Mouse (Mus musculus) myocyte (in vitro differentiated cells): ENCODE data around the gene Dock7. TPM values are rescaled to one million over a fixed set of nuclear protein-coding genes. Genes with fewer than 3 reads are reported as not detected.

Source experiments
- H3K27me3 ChIP-seq: one replicate; pipeline ENCODE4 v1.6.1; 2011; ENCODE audit not compliant: control insufficient read depth, insufficient read depth, insufficient read length
- H3K36me3 ChIP-seq: one replicate; pipeline ENCODE4 v1.6.1; 2011; ENCODE audit not compliant: control insufficient read depth, insufficient read depth
- H3K4me2 ChIP-seq: one replicate; pipeline ENCODE4 v1.6.1; 2011; ENCODE audit warnings: low read depth, control low read depth
- H3K4me3 ChIP-seq: one replicate; pipeline ENCODE4 v1.5.1; 2011; ENCODE audit warnings: mild to moderate bottlenecking, control low read depth, moderate library complexity
- H3K79me2 ChIP-seq: one replicate; pipeline ENCODE4 v1.6.1; 2011; ENCODE audit not compliant: control insufficient read depth, insufficient read depth
- H3ac ChIP-seq: one replicate; pipeline ENCODE4 v1.6.1; 2011; ENCODE audit not compliant: control insufficient read depth, insufficient read length
- CEBPB ChIP-seq: IDR thresholded peaks from 2 replicates; pipeline ENCODE4 v1.6.1; 2011; ENCODE audit warnings: mild to moderate bottlenecking, moderate library complexity; ENCODE audit not compliant: poor library complexity, insufficient read depth, severe bottlenecking
- E2F4 ChIP-seq: IDR thresholded peaks from one replicate; pipeline ENCODE4 v1.6.1; 2011; ENCODE audit warnings: mild to moderate bottlenecking, control low read depth, moderate library complexity; ENCODE audit not compliant: insufficient read depth
- MAX ChIP-seq: IDR thresholded peaks from one replicate; pipeline ENCODE4 v1.6.1; 2011; ENCODE audit warnings: low read depth, mild to moderate bottlenecking, control low read depth
- MYOD1 ChIP-seq, 3 experiments: IDR thresholded peaks; one replicate each; pipeline ENCODE4 v1.6.1; 2011; ENCODE audit warnings: control low read depth in 2 of 3, low read depth in 2 of 3, mild to moderate bottlenecking in 2 of 3, moderate library complexity in 1 of 3; ENCODE audit not compliant: insufficient read length in 2 of 3, control insufficient read depth in 1 of 3
- MYOG ChIP-seq, 3 experiments: IDR thresholded peaks; one replicate each; pipeline ENCODE4 v1.6.1; 2011; ENCODE audit warnings: control low read depth in 2 of 3, low read depth in 2 of 3, mild to moderate bottlenecking in 2 of 3; ENCODE audit not compliant: insufficient read length in 2 of 3, control insufficient read depth in 1 of 3, insufficient read depth in 1 of 3
- POLR2A ChIP-seq: IDR thresholded peaks from one replicate; pipeline ENCODE4 v1.6.1; 2011; ENCODE audit warnings: low read depth, mild to moderate bottlenecking, control low read depth, moderate library complexity; ENCODE audit not compliant: insufficient read length
- POLR2AphosphoS2 ChIP-seq: IDR thresholded peaks from one replicate; pipeline ENCODE4 v1.6.1; 2011; ENCODE audit warnings: low read depth, control low read depth; ENCODE audit not compliant: insufficient read length
- REST ChIP-seq: IDR thresholded peaks from one replicate; pipeline ENCODE4 v1.6.1; 2011; ENCODE audit warnings: mild to moderate bottlenecking, control low read depth, moderate library complexity; ENCODE audit not compliant: insufficient read depth, insufficient read length
- SRF ChIP-seq: IDR thresholded peaks from one replicate; pipeline ENCODE4 v1.6.1; 2011; ENCODE audit warnings: low read depth; ENCODE audit not compliant: control insufficient read depth, insufficient read length
- TCF12 ChIP-seq: IDR thresholded peaks from one replicate; pipeline ENCODE4 v1.6.1; 2011; ENCODE audit warnings: mild to moderate bottlenecking, control low read depth; ENCODE audit not compliant: poor library complexity, insufficient read depth, severe bottlenecking
- TCF3 ChIP-seq: IDR thresholded peaks from one replicate; pipeline ENCODE4 v1.6.1; 2011; ENCODE audit warnings: low read depth, control low read depth; ENCODE audit not compliant: insufficient read length
- USF1 ChIP-seq: IDR thresholded peaks from one replicate; pipeline ENCODE4 v1.6.1; 2011; ENCODE audit warnings: low read depth, mild to moderate bottlenecking, control low read depth, moderate library complexity
- polyA plus RNA-seq: library from polyadenylated mRNA; unstranded; fragments of >200 nt; fragmentation: generic; extraction: Trizol; gene quantifications from one replicate; pipeline ENCODE4 v1.2.1, GENCODE M21; 2012; ENCODE audit warnings: missing spikeins

The Dock7 gene
- polyA plus RNA-seq, 1 experiment, result 24.7 TPM

DNA sequence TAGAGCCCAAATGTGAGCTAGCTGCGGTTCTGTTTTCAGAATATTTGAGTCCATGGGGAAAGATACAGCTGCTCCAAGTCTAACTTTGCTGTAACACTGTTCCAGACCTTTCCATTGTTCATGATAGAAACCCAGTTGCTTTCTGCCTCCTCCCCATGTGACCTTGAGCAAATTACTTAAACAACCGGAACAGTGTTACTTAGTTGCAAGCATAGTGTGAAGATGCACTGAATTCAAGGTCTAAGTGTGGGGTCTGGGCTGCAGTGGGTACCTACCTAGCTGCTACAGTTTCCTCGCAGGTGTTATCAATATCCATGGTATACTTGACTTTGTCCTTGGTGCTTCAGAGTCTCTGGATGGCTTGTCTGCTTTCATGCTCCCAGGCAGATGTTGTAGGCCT lies 1.3 kb upstream of the Dock7 start:
- Histone ChIP-seq H3K79me2 (peaks cover 33% of the 10 kb centered on the region), H3K4me3 (no peak overlapping the region), H3K36me3 (no peaks in the 10 kb centered on the region), H3K27me3 (no peaks in the 10 kb centered on the region), H3K4me2 (peak overlapping the region; percentile 97), H3ac (no peak overlapping the region)
- no peak for TF ChIP-seq MYOD1 (IDR thresholded peaks at IDR 0.05; ENCODE audit: control insufficient read depth in 1 of 3, insufficient read length in 2 of 3, low read depth in 2 of 3)
- no peak for TF ChIP-seq REST
- no peak for TF ChIP-seq E2F4
- no peak for TF ChIP-seq CEBPB
- no peak for TF ChIP-seq TCF12
- no peak for TF ChIP-seq SRF
- no peak for TF ChIP-seq TCF3
- no peak for TF ChIP-seq POLR2A
- no peak for TF ChIP-seq POLR2AphosphoS2
- no peak for TF ChIP-seq USF1
- TF ChIP-seq MYOG (IDR thresholded peaks at IDR 0.05; ENCODE audit: control insufficient read depth in 1 of 3, insufficient read depth in 1 of 3, insufficient read length in 2 of 3, low read depth in 2 of 3), result no peak
- TF ChIP-seq MAX, result no peak

DNA sequence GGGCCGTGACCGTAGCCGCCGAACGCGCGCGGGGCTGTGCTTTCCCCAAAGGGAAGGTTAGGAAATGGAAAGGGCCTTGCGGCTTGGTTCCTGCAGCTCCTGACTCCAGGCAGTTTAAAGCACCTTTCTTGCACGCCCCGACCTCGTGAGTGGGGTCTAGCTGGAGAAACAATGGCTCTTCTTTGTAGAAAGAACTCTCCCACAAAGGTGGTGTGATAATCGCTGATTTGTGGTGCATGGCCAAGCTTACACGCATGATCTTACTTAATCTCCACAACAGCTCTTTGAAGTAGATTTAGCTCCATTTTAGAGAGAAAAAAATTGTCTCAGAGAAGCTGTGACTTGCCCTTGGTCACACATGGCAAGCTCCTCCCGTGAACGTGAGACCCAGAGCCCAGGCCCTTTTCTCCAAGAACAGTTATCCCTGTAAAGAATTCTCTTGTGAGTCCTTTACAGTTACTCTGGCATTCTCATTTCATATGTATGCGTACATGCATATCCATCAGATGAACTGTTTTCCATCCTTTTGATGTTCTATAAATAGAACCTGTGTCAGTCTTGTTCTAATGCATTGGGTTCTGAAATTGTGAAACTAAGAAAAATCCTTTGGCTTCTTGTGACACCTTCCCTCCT lies 524 bp upstream of the Dock7 start:
- peak overlapping the region; percentile 97 for H3K4me2 ChIP-seq
- H3ac ChIP-seq, result peak overlapping the region; percentile 92
- peaks cover 41% of the 10 kb centered on the region for H3K79me2 ChIP-seq
- TF ChIP-seq E2F4, result no peak
- TF ChIP-seq TCF12, result no peak
- no peak for TF ChIP-seq POLR2AphosphoS2
- TF ChIP-seq MAX, result no peak
- TF ChIP-seq POLR2A, result no peak
- TF ChIP-seq MYOD1 (IDR thresholded peaks at IDR 0.05; ENCODE audit: control insufficient read depth in 1 of 3, insufficient read length in 2 of 3, low read depth in 2 of 3), result no peak
- TF ChIP-seq TCF3, result no peak
- TF ChIP-seq CEBPB, result no peak
- no peak for TF ChIP-seq SRF
- TF ChIP-seq USF1, result no peak
- no peak for TF ChIP-seq REST
- TF ChIP-seq MYOG (IDR thresholded peaks at IDR 0.05; ENCODE audit: control insufficient read depth in 1 of 3, insufficient read depth in 1 of 3, insufficient read length in 2 of 3, low read depth in 2 of 3), result no peak
- H3K36me3 ChIP-seq, result no peaks in the 10 kb centered on the region
- peak overlapping the region; percentile 42 for H3K4me3 ChIP-seq
- H3K27me3 ChIP-seq, result no peaks in the 10 kb centered on the region

DNA sequence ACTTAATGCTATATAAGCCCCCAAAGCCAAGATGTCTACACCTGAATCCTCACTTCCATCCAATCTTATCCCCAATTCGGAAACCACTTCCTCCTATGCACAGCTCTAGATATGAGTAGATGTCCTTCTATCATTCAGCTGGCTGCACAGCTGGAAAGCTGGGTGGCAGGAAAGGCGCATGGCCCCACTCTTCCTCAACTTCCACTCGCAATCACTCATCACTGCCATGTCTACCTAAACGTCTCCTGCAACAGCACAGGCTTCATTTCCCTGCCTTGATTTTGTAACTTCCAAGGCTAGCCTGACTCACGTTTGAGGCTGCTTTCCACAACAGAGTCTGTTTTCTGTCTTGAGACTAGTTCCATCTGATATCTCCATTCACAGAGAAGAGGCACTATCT lies 1.7 kb downstream of the Dock7 start:
- Histone ChIP-seq H3K79me2 (peaks cover 63% of the 10 kb centered on the region), H3ac (no peak overlapping the region), H3K4me3 (peak overlapping the region; percentile 42), H3K27me3 (no peaks in the 10 kb centered on the region), H3K4me2 (peak overlapping the region; percentile 76), H3K36me3 (no peaks in the 10 kb centered on the region)
- TF ChIP-seq TCF12 (no peak), POLR2A (no peak), CEBPB (no peak), E2F4 (no peak), MAX (no peak), SRF (no peak), USF1 (no peak), MYOD1 (IDR thresholded peaks at IDR 0.05; ENCODE audit: control insufficient read depth in 1 of 3, insufficient read length in 2 of 3, low read depth in 2 of 3) (no peak), MYOG (IDR thresholded peaks at IDR 0.05; ENCODE audit: control insufficient read depth in 1 of 3, insufficient read depth in 1 of 3, insufficient read length in 2 of 3, low read depth in 2 of 3) (no peak), TCF3 (no peak), REST (no peak), POLR2AphosphoS2 (no peak)

DNA sequence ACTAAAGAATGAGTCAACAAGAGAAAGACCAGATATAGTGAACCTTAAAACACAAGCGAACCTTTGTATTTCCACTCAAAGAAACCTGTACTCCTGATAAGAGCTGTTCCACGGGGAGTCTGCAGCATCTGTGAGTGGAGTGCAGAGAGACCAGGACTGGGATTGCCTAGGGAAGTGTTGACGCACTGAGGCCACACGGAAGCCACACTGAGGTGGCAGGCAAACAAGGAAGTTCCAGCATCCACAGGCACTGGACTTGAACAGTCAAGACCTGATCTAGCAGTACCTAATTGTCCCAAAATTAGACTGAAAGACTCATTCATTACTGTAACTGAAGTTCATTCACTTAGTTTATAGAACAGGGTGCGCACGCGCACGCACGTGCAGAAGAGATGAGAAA lies 4.9 kb downstream of the Dock7 start:
- TF ChIP-seq USF1 (no peak), TCF12 (no peak), POLR2A (no peak), TCF3 (no peak), REST (no peak), MAX (no peak), E2F4 (no peak), MYOD1 (IDR thresholded peaks at IDR 0.05; ENCODE audit: control insufficient read depth in 1 of 3, insufficient read length in 2 of 3, low read depth in 2 of 3) (no peak)
- Histone ChIP-seq H3K4me2 (no peak overlapping the region), H3K4me3 (no peak overlapping the region), H3K36me3 (no peaks in the 10 kb centered on the region), H3K27me3 (no peaks in the 10 kb centered on the region), H3K79me2 (peaks cover 95% of the 10 kb centered on the region), H3ac (no peak overlapping the region)

DNA sequence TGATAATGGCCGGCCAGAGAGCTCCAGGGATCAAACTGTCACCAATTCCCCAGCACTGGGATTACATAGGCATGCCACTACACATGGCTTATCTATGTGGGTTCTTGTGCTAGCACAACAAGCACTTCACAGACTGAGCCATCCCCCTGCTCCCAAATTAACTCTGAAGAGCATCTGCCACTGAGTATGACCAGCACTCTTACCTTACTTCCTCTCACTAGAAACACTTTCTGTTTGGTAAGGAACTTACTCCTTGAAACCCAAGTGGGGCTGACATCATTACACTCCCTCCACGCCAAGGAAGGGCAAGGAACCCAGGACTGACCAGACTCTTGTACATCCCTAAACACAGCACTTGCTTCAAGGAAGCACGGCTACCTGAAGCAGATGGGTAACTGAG lies 9.0 kb downstream of the Dock7 start:
- Histone ChIP-seq H3K79me2 (peaks cover 98% of the 10 kb centered on the region), H3ac (no peak overlapping the region), H3K36me3 (no peaks in the 10 kb centered on the region), H3K4me2 (no peak overlapping the region), H3K27me3 (no peaks in the 10 kb centered on the region), H3K4me3 (no peak overlapping the region)
- TF ChIP-seq SRF, result no peak
- no peak for TF ChIP-seq MAX
- no peak for TF ChIP-seq USF1
- TF ChIP-seq CEBPB, result no peak
